Mouse (Mus musculus) hindbrain, embryonic 16.5 days (tissue): ENCODE measurements at regions not wholly inside any gene's neighbourhood (a gene's known extent, or its start where the extent isn't known, plus 50 kb on each side); places are given as distances from the start of the nearest gene placed in this dataset.
"Not testable (repeated sequence)": the region's sequence is repeated elsewhere in the genome, so short reads cannot be mapped to it uniquely, and the experiment has no call there.

Experiments
- ATAC-seq: fragments of 200-750 bp; cut with Nextera tagmentation; 2 replicates; pipeline ENCODE4 v1.8.0; 2017; ENCODE audit warnings: moderate TSS enrichment, moderate library complexity
- H3K27ac ChIP-seq: fragments of 300-500 bp; sonication (generic); 2 replicates; pipeline ENCODE4 v1.5.1; 2014; ENCODE audit warnings: low read depth, mild to moderate bottlenecking, control low read depth, low read length, moderate library complexity
- H3K27me3 ChIP-seq: fragments of 300-500 bp; sonication (generic); replicated peaks from 2 replicates; pipeline ENCODE4 v1.6.1; 2014; ENCODE audit warnings: low read length; ENCODE audit not compliant: control insufficient read depth, insufficient read depth
- H3K36me3 ChIP-seq: fragments of 300-500 bp; sonication (generic); 2 replicates; pipeline ENCODE4 v1.6.1; 2014; ENCODE audit warnings: mild to moderate bottlenecking, low read length, moderate library complexity, mixed read lengths; ENCODE audit not compliant: control insufficient read depth, insufficient read depth
- H3K4me1 ChIP-seq: fragments of 300-500 bp; sonication (generic); 2 replicates; pipeline ENCODE4 v1.6.1; 2014; ENCODE audit warnings: low read depth, low read length; ENCODE audit not compliant: control insufficient read depth, insufficient read depth
- H3K4me2 ChIP-seq: fragments of 300-500 bp; sonication (generic); 2 replicates; pipeline ENCODE4 v1.6.1; 2014; ENCODE audit warnings: mild to moderate bottlenecking, low read length, control low read depth, moderate library complexity
- H3K4me3 ChIP-seq: fragments of 300-500 bp; sonication (generic); 2 replicates; pipeline ENCODE4 v1.5.1; 2014; ENCODE audit warnings: mild to moderate bottlenecking, low read length, control low read depth, moderate library complexity
- H3K9ac ChIP-seq: fragments of 300-500 bp; sonication (generic); 2 replicates; pipeline ENCODE4 v1.6.1; 2014; ENCODE audit warnings: low read depth, mild to moderate bottlenecking, control low read depth, low read length, moderate library complexity
- H3K9me3 ChIP-seq: fragments of 300-500 bp; sonication (generic); 2 replicates; pipeline ENCODE4 v1.6.1; 2014; ENCODE audit warnings: mild to moderate bottlenecking, low read length, moderate library complexity; ENCODE audit not compliant: control insufficient read depth
- WGBS: fragments of 180-500 bp; shearing (Covaris S2); extraction: QIAGEN DNeasy Blood & Tissue Kit; methylation state at CpG from one replicate; pipeline ENCODE4 v1.1.7; 2014; 5-methylcytosine and 5-hydroxymethylcytosine counted together

DNA sequence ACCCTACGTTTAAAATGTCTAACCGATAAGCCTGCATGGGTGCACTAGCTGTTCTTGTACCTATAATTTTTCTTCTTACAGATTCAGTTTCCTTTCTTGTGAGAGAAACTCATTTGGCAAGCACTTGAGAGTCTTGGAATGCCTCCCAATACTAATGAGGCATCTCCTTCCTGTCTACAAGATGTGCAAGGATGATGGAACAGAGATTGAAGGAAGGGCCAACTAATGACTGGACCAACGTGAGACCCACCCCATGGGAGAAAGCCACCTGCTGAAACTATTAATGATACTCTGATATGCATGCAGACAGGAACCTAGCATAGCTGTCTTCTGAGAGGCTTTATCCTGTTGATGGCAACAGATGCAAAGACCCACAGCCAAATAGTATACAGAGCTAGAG is 179.9 kb upstream of the Slitrk6 start:
- Histone ChIP-seq H3K9me3 (no peaks in the 10 kb centered on the region), H3K27ac (no peak overlapping the region), H3K4me1 (no peaks in the 10 kb centered on the region), H3K36me3 (no peaks in the 10 kb centered on the region), H3K9ac (no peak overlapping the region), H3K4me3 (no peak overlapping the region), H3K4me2 (no peak overlapping the region), H3K27me3 (no peaks in the 10 kb centered on the region)
- WGBS: 78% methylated on average over 3 of the region's 3 CpGs
- ATAC-seq: peak; percentile 34; the same call in 1 of the 2 replicates

DNA sequence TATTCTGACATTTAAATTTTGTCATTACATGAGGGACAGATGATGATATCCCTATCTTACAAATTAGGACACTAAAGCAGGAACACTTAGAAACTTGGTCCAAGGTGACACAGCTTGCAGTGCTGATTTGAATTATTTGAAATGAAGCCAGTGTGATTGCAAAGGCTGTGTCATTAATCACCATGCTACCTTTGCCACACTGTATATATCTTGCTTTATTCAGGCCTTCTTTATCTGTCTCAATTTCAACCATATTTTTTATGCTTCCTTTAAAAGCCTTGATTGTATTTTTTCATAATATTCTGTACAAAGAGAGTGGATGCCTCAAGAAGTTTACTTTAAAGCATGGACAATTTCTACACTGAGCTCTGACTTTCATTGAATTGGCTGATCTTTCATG is 167.0 kb upstream of the Slitrk6 start:
- ATAC-seq: no peak
- H3K4me3 ChIP-seq: no peak overlapping the region
- H3K4me2 ChIP-seq: no peak overlapping the region
- H3K36me3 ChIP-seq: no peaks in the 10 kb centered on the region
- no peaks in the 10 kb centered on the region for H3K27me3 ChIP-seq
- no peaks in the 10 kb centered on the region for H3K4me1 ChIP-seq
- no peaks in the 10 kb centered on the region for H3K9me3 ChIP-seq
- no peak overlapping the region for H3K27ac ChIP-seq
- no peak overlapping the region for H3K9ac ChIP-seq

DNA sequence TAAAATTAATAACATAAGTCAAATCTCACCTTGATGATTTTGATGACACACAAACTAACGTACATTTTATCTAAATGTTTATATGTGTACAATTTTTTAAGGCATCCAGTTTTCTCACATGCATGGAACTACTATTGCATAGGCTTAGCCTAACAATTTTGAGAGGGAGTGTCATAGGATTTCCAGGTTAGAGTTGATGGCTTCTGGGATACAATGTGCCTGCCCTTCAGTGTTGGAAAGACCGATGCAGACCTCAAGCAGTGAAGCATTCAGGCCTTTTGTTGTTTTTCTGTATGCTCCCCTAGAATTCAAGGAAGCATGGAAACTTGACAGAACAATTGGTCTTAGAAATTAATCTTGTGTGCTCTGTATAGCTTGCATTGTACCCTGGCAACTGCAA is 158.4 kb upstream of the Slitrk6 start:
- Histone ChIP-seq H3K36me3 (no peaks in the 10 kb centered on the region), H3K4me1 (no peaks in the 10 kb centered on the region), H3K9ac (no peak overlapping the region), H3K4me3 (no peak overlapping the region), H3K4me2 (no peak overlapping the region), H3K27ac (no peak overlapping the region), H3K27me3 (no peaks in the 10 kb centered on the region), H3K9me3 (no peaks in the 10 kb centered on the region)
- WGBS: 57% methylated on average over 2 of the region's 2 CpGs
- ATAC-seq: no peak

DNA sequence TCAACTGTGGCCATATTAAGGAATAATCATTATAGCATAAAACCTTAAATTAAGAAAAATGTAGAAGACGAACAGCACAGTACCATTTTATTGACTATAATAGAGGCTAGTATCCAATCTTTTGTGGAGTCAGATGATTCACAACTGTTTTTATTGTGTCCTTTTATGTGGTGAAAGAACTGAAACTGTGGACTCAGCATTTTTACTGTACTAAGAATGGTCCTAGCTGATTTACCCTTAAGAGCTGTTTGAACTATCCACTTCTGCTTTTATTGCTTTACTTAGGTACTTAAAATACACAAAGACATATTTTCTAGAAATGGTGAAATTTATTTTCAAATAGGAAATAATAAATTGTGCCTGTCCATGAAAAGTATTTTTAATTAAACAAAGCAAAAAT is 137.9 kb upstream of the Slitrk6 start:
- H3K27ac ChIP-seq: no peak overlapping the region
- ATAC-seq: no peak
- H3K4me2 ChIP-seq: no peak overlapping the region
- WGBS: 86% methylated on average over 1 of the region's 1 CpGs
- H3K9me3 ChIP-seq: no peaks in the 10 kb centered on the region
- no peaks in the 10 kb centered on the region for H3K4me1 ChIP-seq
- H3K4me3 ChIP-seq: no peak overlapping the region
- H3K27me3 ChIP-seq: no peaks in the 10 kb centered on the region
- no peak overlapping the region for H3K9ac ChIP-seq
- H3K36me3 ChIP-seq: no peaks in the 10 kb centered on the region

- Histone ChIP-seq H3K4me3 (no peak overlapping the region), H3K9ac (no peak overlapping the region), H3K27me3 (no peaks in the 10 kb centered on the region), H3K4me2 (no peak overlapping the region), H3K36me3 (no peaks in the 10 kb centered on the region), H3K9me3 (0 out of 2 replicates have a peak, but pooled peaks cover 2% of the 10 kb centered on the region), H3K27ac (no peak overlapping the region), H3K4me1 (no peaks in the 10 kb centered on the region)
- ATAC-seq: no peak
Measured at GRCm38 (mm10) chr14:110871339-110871738, 116.4 kb upstream of the Slitrk6 start.

DNA sequence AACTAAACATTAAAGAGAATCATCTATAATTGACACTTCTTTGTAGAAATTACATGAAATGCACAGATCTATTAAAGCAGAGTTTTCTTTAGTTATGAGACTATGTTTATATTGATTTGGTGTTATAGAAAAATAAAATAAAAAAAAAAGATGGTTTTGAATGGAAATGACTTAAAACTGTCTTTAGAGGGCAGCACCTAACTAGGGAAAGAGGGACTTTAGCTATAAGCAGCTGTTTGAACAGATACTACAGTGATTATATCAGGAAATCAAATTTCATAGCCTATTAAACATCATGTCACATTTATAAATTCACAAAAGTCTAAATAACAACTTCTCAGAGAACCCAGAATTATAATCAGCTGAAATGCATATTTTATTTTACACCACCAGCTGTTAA is 69.7 kb upstream of the Slitrk6 start:
- no peak for ATAC-seq
- no peak overlapping the region for H3K4me3 ChIP-seq
- no peaks in the 10 kb centered on the region for H3K27me3 ChIP-seq

DNA sequence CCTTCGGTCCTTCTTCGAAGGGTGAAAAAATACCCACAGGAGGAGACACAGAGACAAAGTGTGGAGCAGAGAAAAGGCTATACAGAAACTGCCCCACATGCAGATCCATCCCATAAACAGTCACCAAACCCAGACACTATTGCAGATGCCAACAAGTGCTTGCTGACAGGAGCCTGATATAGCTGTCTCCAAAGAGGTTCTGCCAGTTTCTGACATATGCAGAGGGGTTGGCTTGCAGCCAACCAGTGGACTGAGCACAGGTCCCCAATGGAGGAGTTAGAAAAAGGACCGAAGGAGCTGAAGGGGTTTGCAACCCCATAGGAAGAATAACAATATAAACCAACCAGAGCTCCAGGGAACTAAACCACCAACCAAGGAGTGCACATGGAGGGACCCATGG is 67.2 kb upstream of the Slitrk6 start:
- not testable (repeated sequence) for H3K27me3 ChIP-seq, H3K4me1 ChIP-seq, H3K36me3 ChIP-seq, H3K9ac ChIP-seq, H3K4me3 ChIP-seq, H3K9me3 ChIP-seq, H3K4me2 ChIP-seq, H3K27ac ChIP-seq, ATAC-seq
- WGBS: 78% methylated on average over 3 of the region's 3 CpGs

More for the DNA sequence above, 69.7 kb upstream of the Slitrk6 start:
- Histone ChIP-seq H3K9me3 (no peaks in the 10 kb centered on the region), H3K36me3 (no peaks in the 10 kb centered on the region), H3K4me1 (no peaks in the 10 kb centered on the region), H3K27ac (no peak overlapping the region), H3K9ac (no peak overlapping the region), H3K4me2 (no peak overlapping the region)
